Mouse (Mus musculus): ENCODE measurements around the gene Tdrd6. TPM values are rescaled to one million over a fixed set of nuclear protein-coding genes. Genes with fewer than 3 reads are reported as not detected.

Tdrd6 gene
- 0.02 and 0.36 TPM in 2 replicates for polyA plus RNA-seq (2015; fragmentation: Nextera tagmentation; extraction: Ambion mirVana)

GRCm38 (mm10) chr17:43629496-43630426, at the start of gene Tdrd6:
Gene Tdrd6 (minus strand): TSS chr17:43630299.

GRCm38 (mm10) chr17:43667290-43667843, 37.3 kb upstream of the Tdrd6 start, which contains the start of gene Cyp39a1:
Gene Cyp39a1 (plus strand): TSS chr17:43667425.

DNA sequence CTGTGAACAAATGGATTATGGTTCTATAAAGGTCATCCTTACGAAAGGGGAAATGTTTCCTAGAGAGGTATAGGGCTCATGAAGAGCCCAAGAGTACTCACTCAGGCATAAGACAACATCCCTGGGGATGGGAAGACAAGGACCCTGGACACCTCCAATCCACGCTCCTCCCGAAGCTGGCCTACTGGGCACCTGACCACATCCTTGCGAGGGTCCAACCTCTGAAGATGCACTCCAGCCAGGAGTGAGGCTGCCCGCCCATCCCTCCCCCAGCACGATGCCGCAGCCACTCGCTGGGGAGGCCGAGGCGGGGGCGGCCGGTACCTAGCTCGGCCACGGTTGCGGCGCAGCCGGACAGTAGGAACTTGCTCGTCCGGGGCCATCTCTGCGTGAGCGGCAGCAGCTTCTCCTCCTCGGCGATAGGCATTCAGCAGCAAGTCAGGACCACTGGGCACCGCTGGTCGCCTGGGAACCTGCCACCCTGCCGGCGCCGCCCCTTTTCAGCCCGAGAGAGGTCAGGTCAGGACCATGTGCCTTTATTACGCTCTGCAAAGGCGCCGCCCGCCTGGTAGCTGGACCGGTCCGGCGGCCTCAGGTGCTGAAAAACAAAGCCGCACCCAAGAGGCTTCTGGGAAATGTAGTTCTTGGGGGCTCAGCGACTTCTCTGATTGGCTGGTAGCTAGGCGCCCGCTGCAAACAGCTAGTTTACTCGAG, 36.6 kb upstream of the Tdrd6 start, which contains the start of gene Slc25a27:
Gene Slc25a27, minus strand, starts transcription at position 639 of the 714 bp plus-strand sequence.

DNA sequence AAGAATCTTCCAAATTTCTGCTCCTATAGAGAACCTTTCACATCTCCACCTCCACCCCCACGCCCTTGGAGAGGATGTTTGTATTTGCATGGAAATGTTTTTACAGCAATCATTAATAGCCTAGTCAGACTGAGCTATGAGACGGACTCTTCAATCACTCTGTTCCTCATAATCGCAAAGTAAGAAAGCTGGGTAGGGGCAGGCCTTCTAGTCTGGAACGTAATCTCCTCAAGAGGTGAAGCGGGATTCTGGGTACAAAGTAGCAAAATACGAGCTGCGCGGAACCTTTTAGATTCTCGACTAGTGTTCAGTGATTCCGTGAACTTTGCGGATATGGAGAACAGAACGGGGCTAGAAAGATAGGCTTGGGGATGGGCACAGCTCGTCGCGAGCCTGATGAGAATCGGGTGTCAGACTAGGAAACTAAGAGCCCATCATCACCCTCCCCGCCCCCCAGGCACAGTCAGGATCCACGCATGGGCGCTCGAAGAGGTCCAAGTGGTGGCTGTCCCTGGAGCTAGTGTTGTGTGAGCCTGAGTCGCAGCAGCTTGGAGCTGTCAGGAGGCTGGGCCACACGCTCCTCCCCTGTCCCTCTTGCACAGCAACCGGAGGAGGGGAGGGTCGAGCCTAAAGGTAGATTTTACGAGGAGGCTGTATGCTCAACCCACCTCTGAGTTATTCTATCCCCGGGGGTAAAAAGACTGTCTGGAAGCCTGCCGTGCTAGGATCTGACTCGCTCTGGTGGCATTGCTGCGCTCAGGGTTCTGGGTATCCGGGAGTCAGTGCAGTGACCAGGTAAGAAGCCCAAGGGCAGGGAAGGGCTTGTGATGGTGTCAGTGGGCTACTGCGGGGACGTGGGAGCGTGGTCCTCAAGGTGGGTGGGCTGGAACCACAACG, 61.9 kb downstream of the Tdrd6 start, which contains the start of gene Pla2g7:
Gene Pla2g7, plus strand, starts transcription at position 107 of the 897 bp plus-strand sequence.

Other genes starting within 250 kb of the Tdrd6 start
- 0.46 and 0.68 TPM in 2 replicates for gene Mep1a, start 127.5 kb downstream of the Tdrd6 start, polyA plus RNA-seq (2015; fragmentation: Nextera tagmentation; extraction: Ambion mirVana)
- 0.17 and 0.44 TPM in 2 replicates for gene Ankrd66, start 86.7 kb downstream of the Tdrd6 start, polyA plus RNA-seq (2015; fragmentation: Nextera tagmentation; extraction: Ambion mirVana)
- gene Pla2g7, start 62.2 kb downstream of the Tdrd6 start, polyA plus RNA-seq (2015; fragmentation: Nextera tagmentation; extraction: Ambion mirVana) = 20.5 and 26.5 TPM in 2 replicates
- gene Slc25a27, start 36.9 kb upstream of the Tdrd6 start, polyA plus RNA-seq (2015; fragmentation: Nextera tagmentation; extraction: Ambion mirVana) = 19.4 TPM in 2 replicates
- gene Cyp39a1, start 37.1 kb upstream of the Tdrd6 start, polyA plus RNA-seq (2015; fragmentation: Nextera tagmentation; extraction: Ambion mirVana) = 22.0 and 23.8 TPM in 2 replicates
- gene Rcan2, start 171.1 kb upstream of the Tdrd6 start, polyA plus RNA-seq (2015; fragmentation: Nextera tagmentation; extraction: Ambion mirVana) = 10.9 and 19.5 TPM in 2 replicates